Comparison of ENCODE assay signal across 16 mouse cellular contexts in the genomic region with DNA sequence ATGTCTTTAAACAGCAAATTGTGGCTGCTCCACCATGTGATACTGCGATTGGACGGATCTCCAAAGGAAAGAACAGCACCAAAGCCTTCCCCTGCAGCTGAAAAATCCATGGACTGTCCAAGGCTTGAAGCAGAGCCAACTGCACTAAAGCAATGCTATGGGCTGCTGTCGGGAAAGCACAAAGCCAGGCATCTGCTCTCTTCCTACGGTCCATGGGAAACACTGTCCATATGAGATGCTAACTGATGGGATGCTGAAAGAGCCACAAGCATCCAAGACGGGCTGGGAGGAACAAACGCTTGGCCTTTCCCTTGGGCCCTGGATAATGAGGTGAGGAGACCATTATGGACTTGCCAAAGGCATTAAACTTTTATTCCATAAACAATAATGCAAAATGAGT.
A peak's percentile ranks its signal among the peaks of the same experiment; 100 is the strongest.
DNase-seq lines count a peak whose midpoint lies in the region; ATAC-seq and TF ChIP-seq lines count a peak whose summit lies in the region.
"Had no signal": no experiment of that assay in that cellular context is flagged by ENCODE, and none has a peak within 500 bp of the region (broad histone marks: within the 10 kb centered on the region; RNA-seq: fewer than 3 reads in every experiment).

No protein-coding gene starts in this region.

- H3K36me3 ChIP-seq in hindbrain, postnatal 0 days (ENCODE audit: insufficient read depth, low read length), result no peaks in the 10 kb centered on the region
- no peaks in the 10 kb centered on the region for H3K36me3 ChIP-seq in hindbrain, embryonic 10.5 days
- no peaks in the 10 kb centered on the region for H3K36me3 ChIP-seq in limb, embryonic 13.5 days
- no peaks in the 10 kb centered on the region for H3K36me3 ChIP-seq in limb, embryonic 10.5 days
- no peaks in the 10 kb centered on the region for H3K36me3 ChIP-seq in midbrain, postnatal 0 days (ENCODE audit: insufficient read depth, low read length)
- H3K36me3 ChIP-seq in midbrain, embryonic 13.5 days, result no peaks in the 10 kb centered on the region
- H3K36me3 ChIP-seq: embryonic facial prominence, embryonic 12.5 days; hindbrain, embryonic 12.5 days had no signal

- no peak overlapping the region for H3K4me2 ChIP-seq in hindbrain, postnatal 0 days (ENCODE audit: low read depth, low read length)
- no peak overlapping the region for H3K4me2 ChIP-seq in limb, embryonic 13.5 days (replicated peaks)
- no peak overlapping the region for H3K4me2 ChIP-seq in midbrain, postnatal 0 days (ENCODE audit: low read depth, low read length, poor library complexity, severe bottlenecking)
- no peak overlapping the region for H3K4me2 ChIP-seq in midbrain, embryonic 13.5 days (replicated peaks)
- H3K4me2 ChIP-seq: embryonic facial prominence, embryonic 12.5 days; hindbrain, embryonic 12.5 days had no signal

- no peak overlapping the region for H3K27ac ChIP-seq in hindbrain, postnatal 0 days
- H3K27ac ChIP-seq in hindbrain, embryonic 10.5 days, result no peak overlapping the region
- H3K27ac ChIP-seq in limb, embryonic 13.5 days, result no peak overlapping the region
- no peak overlapping the region for H3K27ac ChIP-seq in limb, embryonic 10.5 days
- H3K27ac ChIP-seq in midbrain, postnatal 0 days (ENCODE audit: low read depth, low read length), result no peak overlapping the region
- no peak overlapping the region for H3K27ac ChIP-seq in midbrain, embryonic 13.5 days
- H3K27ac ChIP-seq: embryonic facial prominence, embryonic 12.5 days; heart, adult 2 months; hindbrain, embryonic 12.5 days; left cerebral cortex, adult 2 months had no signal

- no peak overlapping the region for H3K4me3 ChIP-seq in hindbrain, postnatal 0 days (ENCODE audit: low read length)
- no peak overlapping the region for H3K4me3 ChIP-seq in hindbrain, embryonic 10.5 days
- no peak overlapping the region for H3K4me3 ChIP-seq in limb, embryonic 13.5 days
- H3K4me3 ChIP-seq in limb, embryonic 10.5 days, result no peak overlapping the region
- H3K4me3 ChIP-seq in midbrain, postnatal 0 days (ENCODE audit: low read depth, low read length), result no peak overlapping the region
- no peak overlapping the region for H3K4me3 ChIP-seq in midbrain, embryonic 13.5 days (replicated peaks)
- H3K4me3 ChIP-seq: embryonic facial prominence, embryonic 12.5 days; heart, adult 2 months; hindbrain, embryonic 12.5 days; left cerebral cortex, adult 2 months had no signal

- WGBS in hindbrain, postnatal 0 days, result 47% methylated on average over 6 of the region's 6 CpGs
- WGBS in hindbrain, embryonic 10.5 days, result 90% methylated on average over 6 of the region's 6 CpGs
- 66% methylated on average over 6 of the region's 6 CpGs for WGBS in limb, embryonic 13.5 days
- 90% methylated on average over 6 of the region's 6 CpGs for WGBS in limb, embryonic 10.5 days
- 73% methylated on average over 6 of the region's 6 CpGs for WGBS in midbrain, postnatal 0 days
- 84% methylated on average over 6 of the region's 6 CpGs for WGBS in midbrain, embryonic 13.5 days

- H3K27me3 ChIP-seq in hindbrain, postnatal 0 days (ENCODE audit: insufficient read depth, low read length), result no peaks in the 10 kb centered on the region
- H3K27me3 ChIP-seq in hindbrain, embryonic 10.5 days (ENCODE audit: insufficient read depth, poor library complexity, severe bottlenecking), result no peaks in the 10 kb centered on the region
- H3K27me3 ChIP-seq in limb, embryonic 13.5 days, result peaks cover 9% of the 10 kb centered on the region; the same call in 1 of the 2 replicates
- H3K27me3 ChIP-seq in limb, embryonic 10.5 days (ENCODE audit: low read depth, poor library complexity, severe bottlenecking), result peaks cover 28% of the 10 kb centered on the region
- no peaks in the 10 kb centered on the region for H3K27me3 ChIP-seq in midbrain, postnatal 0 days (ENCODE audit: insufficient read depth, low read length)
- no peaks in the 10 kb centered on the region for H3K27me3 ChIP-seq in midbrain, embryonic 13.5 days
- H3K27me3 ChIP-seq: embryonic facial prominence, embryonic 12.5 days; hindbrain, embryonic 12.5 days had no signal

- no peak for TF ChIP-seq CTCF in hindbrain, postnatal 0 days (IDR thresholded peaks at IDR 0.05; ENCODE audit: low read depth)
- TF ChIP-seq CTCF in midbrain, postnatal 0 days (IDR thresholded peaks at IDR 0.05), result no peak

- H3K9ac ChIP-seq in hindbrain, postnatal 0 days (replicated peaks; ENCODE audit: low read length), result no peak overlapping the region
- no peak overlapping the region for H3K9ac ChIP-seq in limb, embryonic 13.5 days
- H3K9ac ChIP-seq in midbrain, postnatal 0 days (replicated peaks; ENCODE audit: low read length, poor library complexity, severe bottlenecking), result no peak overlapping the region
- H3K9ac ChIP-seq in midbrain, embryonic 13.5 days (replicated peaks), result no peak overlapping the region
- H3K9ac ChIP-seq: embryonic facial prominence, embryonic 12.5 days; hindbrain, embryonic 12.5 days had no signal

- no peaks in the 10 kb centered on the region for H3K4me1 ChIP-seq in hindbrain, postnatal 0 days (ENCODE audit: insufficient read depth, low read length)
- H3K4me1 ChIP-seq in hindbrain, embryonic 10.5 days (replicated peaks), result peaks cover 26% of the 10 kb centered on the region
- H3K4me1 ChIP-seq in limb, embryonic 13.5 days, result peaks cover 56% of the 10 kb centered on the region
- peaks cover 45% of the 10 kb centered on the region for H3K4me1 ChIP-seq in limb, embryonic 10.5 days
- H3K4me1 ChIP-seq in midbrain, postnatal 0 days (ENCODE audit: insufficient read depth, low read length), result no peaks in the 10 kb centered on the region
- H3K4me1 ChIP-seq in midbrain, embryonic 13.5 days (replicated peaks), result peaks cover 5% of the 10 kb centered on the region

- DNase-seq in hindbrain, postnatal 0 days (ENCODE audit: low spot score), result peak; percentile 31
- DNase-seq in hindbrain, embryonic 10.5 days (ENCODE audit: low spot score), result no peak
- DNase-seq in limb, embryonic 10.5 days (ENCODE audit: low spot score), result no peak
- peak; percentile 35 for DNase-seq in midbrain, postnatal 0 days (ENCODE audit: low spot score)
- DNase-seq in ovary, postnatal 14 days (ENCODE audit: low spot score), result no peak
- DNase-seq: cerebellum, adult 2 months; gastrocnemius, postnatal 10 days; heart, adult 2 months had no signal

- ATAC-seq in hindbrain, postnatal 0 days, result no peak
- 0 out of 2 replicates have a peak, but pooled peaks have one; percentile 26 for ATAC-seq in limb, embryonic 13.5 days (ENCODE audit: low FRiP score, low read depth)
- no peak for ATAC-seq in midbrain, postnatal 0 days (ENCODE audit: low FRiP score)
- no peak for ATAC-seq in midbrain, embryonic 13.5 days
- ATAC-seq: forebrain, embryonic 14.5 days; inflammation-experienced regulatory T-cells, adult 6 months; midbrain, embryonic 16.5 days had no signal

- no peaks in the 10 kb centered on the region for H3K9me3 ChIP-seq in hindbrain, postnatal 0 days (ENCODE audit: low read length)
- H3K9me3 ChIP-seq in hindbrain, embryonic 10.5 days, result no peaks in the 10 kb centered on the region
- H3K9me3 ChIP-seq in limb, embryonic 13.5 days, result no peaks in the 10 kb centered on the region
- H3K9me3 ChIP-seq in limb, embryonic 10.5 days (replicated peaks), result no peaks in the 10 kb centered on the region
- no peaks in the 10 kb centered on the region for H3K9me3 ChIP-seq in midbrain, postnatal 0 days (ENCODE audit: low read length)
- H3K9me3 ChIP-seq in midbrain, embryonic 13.5 days, result no peaks in the 10 kb centered on the region
- H3K9me3 ChIP-seq: embryonic facial prominence, embryonic 12.5 days; hindbrain, embryonic 12.5 days had no signal

Comparison
In these comparisons a context has a peak if more than half of its experiments do, and no peak if none do; other contexts are left out.
1. DNase-seq: peak in hindbrain, postnatal 0 days (single experiment) and midbrain, postnatal 0 days (single experiment); none in hindbrain, embryonic 10.5 days (single experiment), limb, embryonic 10.5 days (single experiment) and ovary, postnatal 14 days (single experiment).